Mouse (Mus musculus): ENCODE results near the gene 1700069L16Rik.
A peak's percentile ranks its signal among the peaks of the same experiment; 100 is the strongest.

Gene 1700069L16Rik

DNA sequence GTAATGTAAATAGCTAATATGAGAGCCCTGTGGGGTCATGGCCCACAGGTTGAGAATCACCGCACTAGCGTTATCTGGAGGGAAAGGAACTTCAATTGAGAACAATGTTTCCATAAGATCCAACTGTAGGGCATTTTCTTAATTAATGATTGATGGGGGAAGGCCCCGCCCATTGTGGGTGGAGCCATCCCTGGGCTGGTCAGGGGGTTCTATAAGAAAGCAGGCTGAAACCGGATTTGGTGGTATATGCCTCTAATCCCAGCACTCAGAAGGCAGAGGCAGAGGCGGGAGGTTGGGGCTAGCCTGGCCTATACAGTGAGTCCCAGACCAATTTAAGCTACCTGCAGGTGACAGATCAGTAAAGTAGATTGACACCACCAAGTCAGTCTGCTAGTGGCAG is 9.8 kb upstream of the 1700069L16Rik start:
- DNase-seq (ENCODE audit: low spot score in 2 of 2) = no peak

DNA sequence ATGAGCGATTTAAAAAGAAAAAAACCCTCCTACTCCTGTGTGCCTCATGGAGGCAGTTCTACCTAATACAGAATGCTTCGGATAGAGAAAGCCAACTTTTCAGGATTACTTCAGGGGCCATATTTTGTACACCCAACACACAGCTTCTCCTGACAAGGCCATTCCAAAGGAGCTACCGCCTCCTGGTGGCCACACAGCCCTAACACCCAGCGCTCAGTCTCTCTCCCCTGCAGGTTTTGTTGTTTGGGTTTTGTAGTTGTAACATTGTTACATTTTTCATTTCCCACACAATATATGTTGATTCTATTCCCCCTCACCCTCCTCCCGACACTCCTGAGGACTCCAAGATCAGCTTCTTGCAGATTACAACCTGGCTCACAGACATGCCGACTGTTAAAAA is 7.6 kb upstream of the 1700069L16Rik start:
- peak; percentile 40 to 44 for DNase-seq (ENCODE audit: low spot score in 2 of 2)

DNA sequence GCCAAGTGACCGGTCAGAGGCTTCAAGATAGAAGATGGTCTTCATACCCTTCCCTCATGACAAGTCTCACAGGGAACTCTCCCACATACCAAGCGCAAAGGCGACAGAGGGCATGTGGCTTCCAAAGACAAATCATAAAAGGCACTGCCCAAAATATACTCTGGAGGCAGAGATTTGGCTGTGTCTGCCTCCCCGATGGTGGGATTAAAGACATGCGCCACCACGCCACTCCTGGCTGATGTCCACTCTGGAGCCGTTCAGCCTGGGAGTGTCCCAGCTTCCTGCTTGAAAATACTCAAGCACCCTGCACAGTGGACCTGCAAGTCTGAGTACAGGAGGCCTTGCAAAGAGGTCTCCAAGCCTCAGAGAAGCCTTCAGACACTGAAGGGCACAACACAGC is 6.6 kb upstream of the 1700069L16Rik start:
- DNase-seq (ENCODE audit: low spot score in 2 of 2) = no peak

DNA sequence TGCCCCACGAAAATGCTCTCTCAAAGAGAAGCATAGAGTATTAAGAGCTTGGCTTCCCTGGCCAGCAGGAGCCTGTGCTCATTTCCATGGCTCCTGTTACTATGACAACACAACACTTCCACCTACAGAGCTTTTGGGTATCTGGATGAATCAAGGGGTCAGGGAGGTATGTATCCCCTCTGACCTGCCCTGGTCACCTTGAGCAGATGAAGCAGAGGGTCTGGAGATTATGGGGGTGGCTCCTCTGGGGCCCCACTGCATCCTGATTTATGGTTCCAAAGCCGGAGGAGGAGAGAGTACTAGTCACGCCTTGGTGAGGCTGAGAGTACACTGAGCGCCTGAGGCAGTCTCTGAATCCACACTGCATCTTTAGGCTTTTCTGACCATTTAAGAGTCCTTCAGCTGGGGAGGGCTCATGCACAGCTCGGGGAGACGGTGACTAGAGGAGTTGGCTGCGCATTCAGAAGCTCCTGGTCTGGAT is 6.1 kb upstream of the 1700069L16Rik start:
- DNase-seq (ENCODE audit: low spot score in 2 of 2) = no peak

DNA sequence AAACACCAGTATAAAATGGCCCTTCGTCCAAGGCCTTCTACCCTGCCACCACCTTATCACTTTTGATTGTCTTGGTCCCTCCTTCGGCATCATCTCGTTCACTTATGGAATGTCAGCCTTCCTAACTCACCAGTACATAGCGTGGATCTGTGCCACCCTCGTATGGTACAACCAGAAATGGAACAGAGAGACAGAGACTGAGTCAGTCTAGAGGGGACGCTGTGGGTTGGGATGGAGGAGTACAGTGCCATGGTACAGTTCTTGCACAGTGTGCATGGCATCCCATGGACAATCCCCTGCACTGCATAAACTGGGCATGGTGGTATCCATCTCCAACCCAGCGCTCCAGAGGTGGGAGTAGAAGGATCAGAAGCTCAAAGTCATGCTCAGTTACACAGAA is 4.1 kb upstream of the 1700069L16Rik start:
- no peak for DNase-seq (ENCODE audit: low spot score in 2 of 2)

DNA sequence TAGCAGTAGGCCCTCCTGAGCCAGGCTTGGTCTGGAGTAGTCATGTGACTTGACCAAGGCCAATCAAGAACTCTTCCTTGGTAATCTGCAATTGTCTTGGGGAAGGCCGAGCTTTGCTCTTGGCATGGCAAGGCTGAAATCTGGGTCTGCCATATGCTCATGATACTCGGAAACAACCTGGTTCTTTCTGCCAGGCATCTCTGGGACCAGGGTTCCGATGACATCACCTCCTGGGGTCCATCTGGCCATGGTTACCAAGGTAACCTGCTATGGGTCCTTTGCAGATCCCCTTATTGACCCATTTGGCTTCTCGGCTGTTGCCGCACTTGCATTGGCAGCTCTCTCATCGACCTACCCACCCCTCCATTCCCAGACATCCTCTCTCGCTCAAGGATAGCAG is 3.4 kb upstream of the 1700069L16Rik start:
- DNase-seq (ENCODE audit: low spot score in 2 of 2) = no peak

DNA sequence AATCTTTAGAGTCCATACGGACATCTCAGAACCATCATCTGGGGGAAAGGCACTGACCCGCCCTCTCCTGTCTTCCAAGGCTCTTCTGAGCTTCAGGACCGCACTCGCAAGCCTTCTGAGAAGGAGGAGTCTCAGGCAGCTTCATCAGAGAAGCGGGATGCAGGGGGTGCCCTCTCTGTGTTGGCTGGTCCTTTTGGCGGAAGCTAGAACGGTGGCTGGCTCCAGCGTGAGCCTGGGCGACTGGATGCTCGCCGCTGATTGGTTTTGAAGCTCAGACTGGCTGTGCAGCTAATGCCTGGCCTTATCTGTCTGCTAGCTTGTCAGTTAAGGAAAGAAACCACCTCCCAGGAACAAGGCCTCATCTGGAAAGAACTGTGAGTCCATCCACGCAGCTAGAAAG is 2.7 kb upstream of the 1700069L16Rik start:
- DNase-seq (ENCODE audit: low spot score in 2 of 2) = no peak

DNA sequence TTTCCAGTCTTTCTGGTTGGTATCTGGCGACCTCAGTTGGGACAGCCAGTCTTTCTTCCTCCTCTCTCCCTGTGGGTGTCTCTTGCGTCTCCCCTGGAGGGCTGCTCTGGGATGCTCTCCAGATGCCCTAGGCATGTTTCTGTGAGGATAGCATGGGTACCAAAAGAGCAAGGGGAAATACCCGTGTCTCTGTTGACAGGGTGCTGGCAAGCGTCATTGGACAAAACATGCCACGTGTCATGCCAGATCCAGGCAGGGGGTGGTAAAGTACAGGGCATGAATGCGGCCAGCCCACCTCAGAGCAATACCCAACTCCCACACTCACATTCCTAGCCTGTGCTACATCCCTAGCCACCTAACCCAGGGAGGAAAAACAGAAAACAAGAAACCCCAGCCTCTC is 2.0 kb upstream of the 1700069L16Rik start:
- no peak for DNase-seq (ENCODE audit: low spot score in 2 of 2)

DNA sequence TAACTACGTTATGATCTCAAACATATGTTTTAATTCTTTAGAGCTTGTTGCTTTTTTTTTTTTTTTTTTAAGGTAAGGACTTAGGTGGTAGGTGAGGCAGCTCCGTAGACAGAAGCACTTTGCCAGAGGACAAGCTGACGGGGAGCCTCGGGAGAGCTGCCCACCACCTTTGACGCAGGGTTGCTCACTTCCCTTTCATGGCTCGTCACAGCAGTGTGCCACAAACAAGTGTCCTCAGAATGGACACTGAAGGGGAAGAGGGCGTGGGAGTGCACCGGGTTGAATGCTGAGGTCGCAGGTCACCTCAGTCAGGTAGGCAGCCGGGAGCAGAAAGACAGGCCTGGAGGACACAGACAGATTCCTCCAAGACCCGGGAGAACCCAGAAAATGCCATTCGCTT is 845 bp upstream of the 1700069L16Rik start:
- no peak for DNase-seq (ENCODE audit: low spot score in 2 of 2)

DNA sequence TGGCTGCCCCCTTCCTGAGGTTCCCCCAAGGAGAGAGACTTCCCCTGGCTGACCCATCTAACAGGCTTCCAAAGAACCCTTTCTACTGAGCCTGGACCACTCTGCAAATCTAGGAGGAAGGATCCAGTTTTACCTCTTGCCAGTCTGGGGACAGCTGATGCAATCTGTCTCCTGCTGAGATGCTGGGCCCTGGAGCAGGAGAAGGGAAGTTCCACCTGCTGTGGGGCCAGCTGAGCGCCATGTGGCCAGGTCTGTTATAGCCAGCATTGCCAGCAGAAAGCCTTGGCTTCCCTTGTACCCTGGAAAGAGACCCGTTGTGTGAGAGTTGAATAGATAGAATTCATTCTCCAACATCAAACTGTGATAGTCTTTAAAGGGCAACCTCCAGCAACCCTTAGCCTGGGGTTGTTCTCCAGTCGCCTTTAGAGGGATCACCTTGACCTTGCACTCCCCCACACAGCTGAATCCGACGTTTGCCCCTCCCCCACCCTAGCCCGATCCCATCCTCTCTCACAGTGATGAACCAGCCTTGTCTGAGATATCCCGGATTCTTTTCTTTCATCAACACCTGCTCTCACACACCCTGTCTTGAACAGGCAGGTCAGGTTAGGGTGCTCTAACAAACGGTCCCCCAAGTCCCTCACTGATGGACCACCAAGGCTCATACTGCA is 870 bp downstream of the 1700069L16Rik start:
- DNase-seq (ENCODE audit: low spot score in 2 of 2) = no peak

DNA sequence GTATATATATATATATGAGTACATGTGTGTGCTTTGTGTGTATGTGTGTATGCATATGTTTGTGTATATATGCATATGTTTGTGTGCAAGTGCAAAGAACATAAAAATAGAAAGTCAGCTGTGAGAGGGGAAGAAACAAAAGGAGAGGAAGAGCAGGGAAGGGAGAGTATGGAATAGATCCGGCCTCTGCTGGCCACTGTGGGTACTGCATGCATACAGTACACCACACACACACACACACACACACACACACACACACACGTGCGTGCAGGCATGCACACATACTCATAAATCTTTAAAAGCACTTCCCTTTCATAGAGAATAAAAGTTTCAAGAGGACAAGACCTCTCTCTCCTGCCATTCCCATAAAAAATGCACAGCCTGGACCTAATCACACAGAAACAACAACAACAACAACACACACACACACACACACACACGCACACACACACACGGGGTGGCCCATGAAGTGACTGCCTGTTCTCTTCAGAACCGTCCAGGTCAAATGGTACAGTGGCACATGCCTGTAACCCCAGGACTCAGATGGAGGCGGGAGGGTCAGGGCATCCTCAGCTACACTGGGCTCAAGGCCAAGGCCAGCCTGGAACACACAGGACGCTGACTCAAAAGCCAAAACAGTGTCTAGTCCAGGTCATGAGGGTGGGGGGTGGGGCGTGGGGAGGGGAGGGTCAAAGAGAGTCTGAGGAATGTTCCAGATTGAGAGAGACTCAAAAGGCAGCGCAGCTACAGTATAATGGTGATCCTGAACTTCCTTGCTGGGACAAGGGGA is 2.2 kb downstream of the 1700069L16Rik start:
- no peak for DNase-seq (ENCODE audit: low spot score in 2 of 2)

DNA sequence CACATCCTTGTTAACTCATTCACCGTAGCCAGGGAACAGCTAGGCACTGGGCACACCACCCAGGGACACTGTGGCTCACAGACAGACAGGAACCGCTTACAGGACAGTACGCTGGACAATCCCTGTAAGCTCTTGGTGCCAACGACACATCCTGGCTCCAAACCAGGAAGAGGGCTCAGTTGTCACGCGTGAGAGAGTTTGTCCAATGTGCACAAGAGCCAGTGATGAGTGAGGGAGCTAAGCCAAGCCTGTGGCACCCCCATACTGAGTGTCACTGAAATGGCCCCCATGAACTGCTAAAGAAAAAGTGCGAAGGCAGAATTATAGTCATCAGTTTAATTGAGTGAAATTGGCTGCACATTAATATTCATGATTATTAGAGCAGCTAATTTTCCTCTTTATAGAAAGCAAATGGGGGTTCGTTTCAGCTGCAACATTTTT is 5.3 kb downstream of the 1700069L16Rik start:
- DNase-seq (ENCODE audit: low spot score in 2 of 2) = no peak

DNA sequence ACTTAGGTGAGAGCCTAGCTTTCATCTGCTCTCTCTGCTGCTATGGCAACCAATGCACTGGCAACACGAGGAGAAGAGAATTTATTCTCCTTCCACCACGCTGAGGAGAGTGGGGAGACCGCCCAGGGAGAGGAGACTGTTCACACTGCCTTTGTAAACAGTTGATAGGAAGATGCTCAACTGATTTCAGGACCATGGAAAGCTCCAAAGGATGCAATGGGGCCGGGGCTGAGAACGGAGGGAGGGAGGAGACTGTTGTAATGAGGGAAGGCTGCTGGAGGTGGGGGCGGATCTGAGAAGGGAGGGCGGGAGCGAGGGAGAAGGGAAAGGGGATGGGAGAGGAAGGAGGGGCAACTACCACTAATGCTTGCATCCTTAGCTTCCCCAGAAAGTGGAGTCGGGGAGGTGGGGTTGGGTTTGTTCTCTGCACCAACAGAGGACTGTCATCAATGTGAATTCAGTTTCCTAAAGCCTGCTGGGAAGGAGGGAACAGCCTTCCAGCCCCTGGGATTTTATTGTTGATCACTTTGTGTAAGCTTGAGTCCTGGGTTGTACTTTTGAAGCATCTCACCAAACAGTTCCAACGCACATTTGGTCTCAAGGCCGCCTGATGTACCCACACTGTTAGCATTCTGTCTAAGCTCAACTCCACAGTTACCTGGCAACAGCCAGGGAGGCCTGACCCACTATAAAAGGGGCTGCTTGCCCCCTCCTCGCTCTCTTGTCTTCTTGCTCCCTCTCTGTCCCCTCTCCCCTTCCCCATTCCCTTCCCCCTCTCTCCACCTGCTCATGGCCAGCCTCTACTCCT is 7.8 kb downstream of the 1700069L16Rik start:
- no peak for DNase-seq (ENCODE audit: low spot score in 2 of 2)

DNA sequence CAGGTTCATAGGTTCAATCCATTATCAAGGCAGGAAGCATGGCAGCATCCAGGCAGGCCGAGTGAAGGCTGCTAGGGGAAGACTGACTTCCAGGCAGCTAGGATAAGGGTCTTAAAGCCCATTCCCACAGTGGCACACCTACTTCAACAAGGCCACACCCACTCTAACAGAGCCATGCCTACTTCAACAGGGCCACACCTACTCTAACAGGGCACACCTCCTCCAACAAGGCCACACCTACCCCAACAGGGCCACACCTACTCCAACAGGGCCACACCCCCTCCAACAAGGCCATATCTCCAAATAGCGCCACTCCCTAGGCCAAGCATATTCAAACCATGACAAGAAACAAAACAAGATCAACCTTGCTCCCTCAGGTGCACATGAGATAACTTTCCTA is 11.7 kb downstream of the 1700069L16Rik start:
- no peak for DNase-seq (ENCODE audit: low spot score in 2 of 2)

DNA sequence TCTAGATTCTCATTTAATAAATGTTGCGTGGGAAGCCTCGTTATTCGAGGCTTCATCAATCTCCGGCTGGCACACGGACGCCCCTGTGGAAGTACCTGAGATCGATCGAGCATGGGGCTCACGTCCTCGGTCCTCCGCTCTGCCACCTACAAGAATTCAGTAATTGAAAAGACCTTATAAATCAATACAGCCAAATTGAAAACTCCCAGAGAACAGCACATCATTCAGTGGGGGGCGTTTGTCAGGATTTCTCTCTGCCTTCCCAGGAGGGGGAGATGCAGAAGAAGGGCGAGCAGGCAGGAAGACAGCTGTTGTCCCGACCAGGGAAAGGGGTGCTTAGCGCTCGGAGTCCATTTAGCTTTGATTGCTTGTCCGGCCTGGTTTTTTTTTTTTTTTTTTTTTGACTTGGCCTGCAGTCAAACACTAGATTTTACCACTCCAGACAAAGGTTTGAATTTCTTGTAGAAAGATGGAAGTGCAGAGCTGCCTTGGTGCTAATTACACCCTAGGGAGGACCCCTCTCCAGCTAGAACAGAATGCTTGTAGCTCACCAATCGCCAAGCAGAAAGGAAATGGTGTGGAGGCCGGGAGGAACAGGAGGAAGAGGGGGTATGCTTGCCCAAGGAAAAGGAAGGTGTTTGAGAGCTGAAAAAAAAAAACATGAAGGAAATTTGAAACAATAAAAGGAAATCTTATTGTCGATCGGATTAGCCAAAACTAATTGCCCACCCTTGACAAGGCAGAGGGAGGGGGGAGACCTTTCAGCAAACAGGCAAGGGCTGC is 20.6 kb downstream of the 1700069L16Rik start:
- DNase-seq (ENCODE audit: low spot score in 2 of 2) = no peak

DNA sequence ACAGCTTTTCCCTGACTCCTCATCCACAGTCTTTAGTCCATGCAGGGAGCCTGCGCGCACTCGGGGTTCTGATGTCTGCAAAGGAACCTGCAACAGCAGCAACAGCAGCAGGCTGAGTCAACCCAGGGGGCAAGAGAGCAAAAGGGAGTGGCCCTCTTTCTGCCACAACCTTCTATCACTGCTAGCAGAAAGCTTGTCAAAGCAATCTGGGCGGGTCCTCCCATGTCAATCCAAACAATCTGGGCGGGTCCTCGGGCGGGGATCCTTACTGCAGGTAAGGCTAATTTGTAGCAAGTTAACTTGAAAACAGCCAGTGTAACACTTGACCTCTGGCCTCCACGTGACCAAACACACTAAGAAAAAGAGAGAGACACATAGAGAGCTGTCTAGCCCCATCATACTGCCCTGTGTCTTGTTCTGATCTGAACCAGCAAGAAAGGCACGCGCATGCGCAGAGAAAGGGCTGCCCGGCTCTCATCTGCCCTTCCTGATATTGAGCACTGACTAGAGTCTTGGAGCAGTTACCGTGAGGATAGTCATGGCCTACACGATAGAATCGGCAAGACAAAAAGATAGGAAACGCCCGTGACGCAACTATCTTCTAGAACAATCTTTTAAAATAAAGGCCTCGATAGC is 24.1 kb downstream of the 1700069L16Rik start:
- no peak for DNase-seq (ENCODE audit: low spot score in 2 of 2)

DNA sequence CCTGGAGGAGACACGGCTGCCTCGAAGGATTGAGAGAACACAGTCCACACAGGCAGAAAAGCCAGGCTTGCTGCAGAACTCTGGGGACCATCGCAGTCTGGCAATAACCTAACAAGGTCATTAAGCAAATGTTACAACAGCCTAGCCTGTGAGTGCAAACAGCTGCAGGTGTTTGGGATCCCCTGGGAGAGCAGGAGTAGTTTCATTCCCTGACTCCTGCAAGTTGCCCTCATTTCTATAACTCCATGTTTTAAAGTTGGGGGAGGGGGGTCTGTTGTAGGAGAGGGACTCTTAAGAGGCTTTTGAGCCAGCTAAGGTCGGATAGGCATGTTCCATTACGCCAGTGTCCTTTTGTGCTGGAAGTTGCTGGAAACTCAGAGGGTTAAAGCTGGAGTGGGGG is 30.2 kb downstream of the 1700069L16Rik start:
- DNase-seq (ENCODE audit: low spot score in 2 of 2) = no peak

DNA sequence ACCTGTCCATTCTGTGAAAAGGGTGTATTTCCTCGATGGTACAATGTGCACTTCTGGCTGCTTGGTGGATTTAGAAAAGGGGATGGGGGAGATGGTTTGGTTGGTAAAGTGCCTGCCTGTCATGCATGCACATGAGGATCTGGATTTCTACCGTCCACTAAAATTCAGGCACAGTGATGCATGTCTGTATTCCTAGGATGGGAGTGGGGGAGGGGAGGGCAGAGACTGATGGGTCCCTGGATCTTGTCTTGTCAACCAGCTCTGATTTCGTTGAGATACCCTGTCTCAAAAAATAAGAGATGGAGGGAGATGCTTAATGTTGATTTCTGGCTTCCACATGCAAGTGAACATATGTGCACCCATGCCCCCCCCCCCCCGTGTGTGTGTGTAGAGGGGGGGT is 30.6 kb downstream of the 1700069L16Rik start:
- no peak for DNase-seq (ENCODE audit: low spot score in 2 of 2)

DNA sequence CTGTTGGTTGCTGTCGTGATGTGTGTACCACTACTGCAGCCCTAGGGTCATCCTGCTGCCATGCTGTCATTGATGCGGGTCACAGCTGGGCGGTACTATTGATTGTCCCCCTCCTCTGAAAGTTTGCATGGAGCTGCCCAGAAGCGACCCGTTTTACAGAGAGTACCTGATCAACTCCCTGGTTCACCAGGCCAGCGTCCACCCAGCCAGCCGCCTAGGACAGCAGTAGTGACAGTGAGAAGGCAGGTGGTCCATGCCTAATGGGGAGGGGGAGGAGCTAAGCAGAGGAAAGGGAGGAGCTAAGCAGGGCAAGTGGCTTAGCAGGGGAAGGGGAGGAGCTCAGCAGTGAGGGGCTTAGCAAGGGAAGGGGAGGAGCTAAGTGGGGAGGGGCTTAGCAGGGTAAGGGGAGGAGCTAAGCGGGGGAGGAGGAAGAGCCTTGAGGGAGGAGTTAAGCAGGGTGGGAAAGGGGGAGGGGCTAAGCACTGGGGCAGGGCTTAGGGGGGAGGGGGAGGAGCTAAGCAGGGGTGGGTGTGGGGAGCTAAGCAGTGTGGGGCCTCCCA is 31.3 kb downstream of the 1700069L16Rik start:
- DNase-seq (ENCODE audit: low spot score in 2 of 2) = no peak

DNA sequence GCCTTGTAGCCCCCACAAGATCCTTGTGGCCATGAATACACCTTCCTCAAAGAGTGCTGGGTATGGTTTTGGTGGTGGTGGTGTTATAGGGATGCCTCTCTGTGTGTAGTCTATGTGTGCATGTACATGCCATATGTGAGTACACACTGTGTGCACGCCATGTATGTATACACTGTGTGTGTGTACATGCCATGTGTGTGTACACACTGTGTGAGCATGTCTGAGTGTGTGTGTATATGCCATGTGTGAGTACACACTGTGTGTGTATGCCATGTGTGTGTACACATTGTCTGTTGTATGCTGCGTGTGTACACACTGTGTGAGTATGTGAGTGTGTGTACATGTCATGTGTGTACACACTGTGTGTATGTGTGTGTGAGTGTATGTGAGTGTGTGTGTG is 33.7 kb downstream of the 1700069L16Rik start:
- no peak for DNase-seq (ENCODE audit: low spot score in 2 of 2)

DNA sequence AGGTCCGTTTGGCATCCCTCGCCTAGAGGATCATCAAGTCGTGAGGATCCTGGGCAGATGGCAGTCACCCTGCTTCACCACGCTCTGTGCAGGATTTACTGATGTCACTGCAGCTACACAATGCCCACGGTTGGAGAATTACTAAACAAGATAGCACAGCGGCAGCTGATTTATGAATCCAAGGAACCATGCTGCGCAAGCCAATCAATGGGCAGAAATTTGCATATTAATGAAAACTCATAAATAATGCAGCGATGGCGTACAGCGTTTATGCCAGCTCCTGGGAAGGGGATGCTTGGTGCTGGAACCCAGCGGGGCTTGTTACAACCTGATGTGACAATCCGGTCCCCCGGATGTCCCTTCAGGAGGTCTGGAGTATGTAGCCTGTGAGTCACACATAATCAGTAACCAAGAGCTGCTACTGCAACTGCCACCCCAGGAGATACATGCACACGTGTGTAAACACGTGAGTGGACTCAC is 34.5 kb downstream of the 1700069L16Rik start:
- no peak for DNase-seq (ENCODE audit: low spot score in 2 of 2)
